Mouse (Mus musculus) B cell, adult 67 days (primary cell): ENCODE measurements around the gene Gm2974. TPM values are rescaled to one million over a fixed set of nuclear protein-coding genes. Genes with fewer than 3 reads are reported as not detected.

Experiments used
- total RNA-seq, 2 experiments: library from RNA; stranded (reverse); gene quantifications; 4 replicates each; pipeline ENCODE4 v1.2.4; 2023

The Gm2974 gene
- total RNA-seq, result not detected

DNA sequence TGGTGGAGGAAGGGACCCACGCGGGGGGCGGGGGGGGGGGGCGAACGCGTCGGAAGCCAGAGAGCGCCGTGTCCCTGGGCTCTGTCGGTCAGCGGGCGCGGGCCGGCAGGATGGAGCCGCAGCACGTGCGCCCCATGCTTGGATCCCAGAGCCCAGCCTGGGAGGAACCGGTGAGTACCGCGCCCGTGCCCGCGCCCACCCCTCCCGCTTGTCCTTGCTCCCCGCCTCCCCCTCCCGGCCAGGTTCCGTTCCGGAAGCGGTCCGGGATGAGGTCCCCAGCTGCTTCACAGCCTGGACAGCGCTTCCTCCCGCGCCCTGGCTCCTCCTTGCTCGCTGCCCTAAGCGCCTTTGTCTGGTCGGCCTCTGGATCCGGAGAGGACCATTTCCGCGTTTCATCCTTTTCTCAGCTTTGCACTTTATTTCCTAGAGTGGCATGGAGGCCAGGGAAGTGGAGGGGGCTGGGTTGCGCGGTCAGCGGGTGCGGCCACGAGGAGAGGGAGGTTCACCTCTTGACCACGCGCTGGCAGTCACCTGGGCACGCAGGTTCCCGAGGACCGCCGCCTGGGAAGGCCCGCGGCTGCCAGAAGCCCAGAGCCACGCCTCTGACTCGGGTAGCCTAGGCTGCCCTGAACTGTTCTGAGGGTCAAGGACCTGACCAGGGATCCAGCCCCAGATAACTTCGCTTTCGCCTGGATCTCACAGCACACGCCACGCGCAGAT is at the start of gene Gm2974:
Gm2974 (plus strand) TSS at position 86 of the 720 bp plus-strand sequence.

DNA sequence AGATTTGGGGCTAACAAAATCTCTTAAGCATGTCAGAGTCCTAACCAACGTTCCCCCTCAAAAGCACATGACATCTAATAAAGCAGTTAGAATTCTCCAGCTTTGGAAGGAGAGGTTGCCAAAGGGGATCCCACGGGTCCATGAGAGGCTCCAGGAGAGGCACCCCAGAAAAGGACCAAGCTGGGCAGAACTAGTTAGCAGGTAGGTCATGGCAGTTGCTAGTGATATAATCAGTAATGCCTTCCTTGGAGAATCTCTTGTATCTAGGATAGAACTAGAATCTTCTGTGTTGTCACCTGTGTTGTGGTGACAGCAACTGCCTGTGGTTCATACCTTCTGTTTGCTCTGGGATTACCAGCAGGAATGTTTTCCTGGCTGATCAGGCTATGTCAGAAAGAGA is 17.6 kb upstream of the Gm2974 start, which contains the start of gene Gm3127:
Gm3127 (plus strand) TSS at position 301 of the 400 bp plus-strand sequence.

DNA sequence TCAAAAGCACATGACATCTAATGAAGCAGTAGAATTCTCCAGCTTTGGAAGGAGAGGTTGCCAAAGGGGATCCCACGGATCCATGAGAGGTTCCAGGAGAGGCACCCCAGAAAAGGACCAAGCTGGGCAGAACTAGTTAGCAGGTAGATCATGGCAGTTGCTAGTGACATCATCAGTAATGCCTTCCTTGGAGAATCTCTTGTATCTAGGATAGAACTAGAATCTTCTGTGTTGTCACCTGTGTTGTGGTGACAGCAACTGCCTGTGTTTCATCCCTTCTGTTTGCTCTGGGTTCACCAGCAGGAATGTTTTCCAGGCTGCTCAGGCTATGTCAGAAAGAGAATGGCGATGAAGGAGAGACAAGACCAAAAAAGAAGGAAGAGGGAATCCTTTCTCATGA is 67.0 kb downstream of the Gm2974 start, which contains the start of gene Gm3138:
Gm3138 (plus strand) TSS at position 301 of the 400 bp plus-strand sequence.

Other genes with a start within 250 kb of the Gm2974 start
- not detected for gene Gm3095, start 219.0 kb upstream of the Gm2974 start, total RNA-seq
- not detected for gene Gm3099, start 184.2 kb upstream of the Gm2974 start, total RNA-seq
- not detected for gene Gm5796, start 158.6 kb upstream of the Gm2974 start, total RNA-seq
- gene Gm3115, start 98.5 kb upstream of the Gm2974 start, total RNA-seq, result not detected
- gene Gm8108, start 72.0 kb upstream of the Gm2974 start, total RNA-seq, result not detected
- gene Gm3127, start 17.5 kb upstream of the Gm2974 start, total RNA-seq, result not detected
- not detected for gene Gm3138, start 67.1 kb downstream of the Gm2974 start, total RNA-seq
- not detected for gene Gm3149, start 134.7 kb downstream of the Gm2974 start, total RNA-seq
- not detected for gene 2610042L04Rik, start 152.2 kb downstream of the Gm2974 start, total RNA-seq
- not detected for gene Gm3159, start 214.9 kb downstream of the Gm2974 start, total RNA-seq
- gene Gm3164, start 232.9 kb downstream of the Gm2974 start, total RNA-seq, result not detected
- gene Gm3173, start 248.4 kb downstream of the Gm2974 start, total RNA-seq, result not detected